Mouse (Mus musculus) liver, postnatal 0 days (tissue): Measurements from ENCODE around the gene Slc48a1.

Source experiments
- CTCF ChIP-seq: sonication (generic); IDR thresholded peaks from 2 replicates; pipeline ENCODE4 v1.5.1; 2016; ENCODE audit warnings: antibody characterized with exemption, low read depth
- EP300 ChIP-seq: IDR thresholded peaks from 2 replicates; pipeline ENCODE4 v1.6.1; 2016; ENCODE audit warnings: antibody characterized with exemption, low read depth, mild to moderate bottlenecking

GRCm38 (mm10) chr15:97828221-97828842, 50.0 kb downstream of the Slc48a1 start:
- TF ChIP-seq CTCF, result no peak
- TF ChIP-seq EP300, result no peak
